Mouse (Mus musculus): ENCODE results near the gene Ttc7b.

- TF ChIP-seq POLR2A (IDR thresholded peaks at IDR 0.05; ENCODE audit: control insufficient read depth in 1 of 2, insufficient read depth in 1 of 2, low read depth in 1 of 2, low read length in 2 of 2, poor library complexity in 1 of 2), result no peak
- TF ChIP-seq MEF2A (IDR thresholded peaks at IDR 0.05; ENCODE audit: extremely low read depth, insufficient replicate concordance, low read depth, low read length, poor library complexity, severe bottlenecking), result no peak
- no peak for TF ChIP-seq CTCF (IDR thresholded peaks at IDR 0.05 in 2 of 3, conservative IDR thresholded peaks at IDR 0.05 in 1 of 3; ENCODE audit: control insufficient read depth in 1 of 3, insufficient read depth in 1 of 3, low read depth in 2 of 3, low read length in 3 of 3, poor library complexity in 1 of 3, severe bottlenecking in 1 of 3)
Measured at GRCm38 (mm10) chr12:100317936-100318335, 202.7 kb downstream of the Ttc7b start.
